Mouse (Mus musculus) T-cell, adult 2 months (primary cell): ENCODE data around the gene S1pr5.
"Not testable (repeated sequence)": the region's sequence is repeated elsewhere in the genome, so short reads cannot be mapped to it uniquely, and the experiment has no call there.

ENCODE experiments used
- DNase-seq: peaks from one replicate; pipeline ENCODE4 v3.0.0; 2022; ENCODE audit warnings: low spot score

S1pr5 gene

GRCm38 (mm10) chr9:21248326-21248725, at the start of gene S1pr5:
S1pr5 (minus strand) TSS chr9:21248443.
- no peak for DNase-seq

- no peak for DNase-seq
These were observed 44.0 kb upstream of the S1pr5 start for GRCm38 (mm10) chr9:21292271-21292670.

GRCm38 (mm10) chr9:21291868-21292267, 43.6 kb upstream of the S1pr5 start:
- not testable (repeated sequence) for DNase-seq

- peak; percentile 100 for DNase-seq
These were observed 43.0 kb upstream of the S1pr5 start, which contains the start of gene Cdkn2d for GRCm38 (mm10) chr9:21291022-21291787. Cdkn2d (minus strand) TSS chr9:21291407.

- DNase-seq = no peak
These were observed 42.3 kb upstream of the S1pr5 start for GRCm38 (mm10) chr9:21290589-21290988.

- DNase-seq = no peak
These were observed 41.1 kb upstream of the S1pr5 start for GRCm38 (mm10) chr9:21289337-21289671.

- peak; percentile 57 for DNase-seq
These were observed 40.4 kb upstream of the S1pr5 start for GRCm38 (mm10) chr9:21288404-21289336.

- DNase-seq = peak; percentile 98
These were observed 39.5 kb upstream of the S1pr5 start, which contains the start of gene Kri1 for GRCm38 (mm10) chr9:21287571-21288402. Kri1 (minus strand) TSS chr9:21287969.

GRCm38 (mm10) chr9:21286753-21287152, 38.5 kb upstream of the S1pr5 start:
- DNase-seq = peak; percentile 24

- no peak for DNase-seq
These were observed 35.8 kb upstream of the S1pr5 start for GRCm38 (mm10) chr9:21283994-21284393.

- DNase-seq = no peak
These were observed 35.3 kb upstream of the S1pr5 start for GRCm38 (mm10) chr9:21283591-21283990.

GRCm38 (mm10) chr9:21277776-21278175, 29.5 kb upstream of the S1pr5 start:
- no peak for DNase-seq

GRCm38 (mm10) chr9:21276307-21276706, 28.1 kb upstream of the S1pr5 start:
- DNase-seq = no peak

- no peak for DNase-seq
These were observed 27.5 kb upstream of the S1pr5 start for GRCm38 (mm10) chr9:21275727-21276126.

GRCm38 (mm10) chr9:21275013-21275710, 26.9 kb upstream of the S1pr5 start:
- no peak for DNase-seq

- no peak for DNase-seq
These were observed 26.1 kb upstream of the S1pr5 start for GRCm38 (mm10) chr9:21274336-21274735.

GRCm38 (mm10) chr9:21273520-21274228, 25.4 kb upstream of the S1pr5 start:
- no peak for DNase-seq

GRCm38 (mm10) chr9:21273094-21273493, 24.9 kb upstream of the S1pr5 start:
- no peak for DNase-seq

GRCm38 (mm10) chr9:21272391-21272790, 24.1 kb upstream of the S1pr5 start:
- no peak for DNase-seq

- DNase-seq = not testable (repeated sequence)
These were observed 21.3 kb upstream of the S1pr5 start for GRCm38 (mm10) chr9:21269590-21269989.

GRCm38 (mm10) chr9:21268305-21268704, 20.1 kb upstream of the S1pr5 start:
- no peak for DNase-seq
